Mouse (Mus musculus) kidney, embryonic 14.5 days (tissue): ENCODE data around the gene She. TPM values are rescaled to one million over a fixed set of nuclear protein-coding genes. Genes with fewer than 3 reads are reported as not detected.

Experiments used
- ATAC-seq: fragments of 200-750 bp; cut with Nextera tagmentation; 2 replicates; pipeline ENCODE4 v1.8.0; 2017; ENCODE audit warnings: moderate number of reproducible peaks, mild to moderate bottlenecking, moderate TSS enrichment, moderate library complexity; ENCODE audit not compliant: low FRiP score, low TSS enrichment
- H3K27ac ChIP-seq: fragments of 300-500 bp; sonication (generic); 2 replicates; pipeline ENCODE4 v1.5.1; 2014; ENCODE audit warnings: low read depth, mild to moderate bottlenecking, low read length, moderate library complexity, mixed read lengths
- H3K27me3 ChIP-seq: fragments of 300-500 bp; sonication (generic); 2 replicates; pipeline ENCODE4 v1.6.1; 2014; ENCODE audit warnings: mild to moderate bottlenecking, low read length; ENCODE audit not compliant: control insufficient read depth, insufficient read depth
- H3K36me3 ChIP-seq: fragments of 300-500 bp; sonication (generic); 2 replicates; pipeline ENCODE4 v1.6.1; 2014; ENCODE audit warnings: low read length, mixed read lengths; ENCODE audit not compliant: control insufficient read depth, insufficient read depth
- H3K4me1 ChIP-seq: fragments of 300-500 bp; sonication (generic); 2 replicates; pipeline ENCODE4 v1.6.1; 2014; ENCODE audit warnings: low read length, mixed read lengths; ENCODE audit not compliant: control insufficient read depth, insufficient read depth
- H3K4me2 ChIP-seq: fragments of 300-500 bp; sonication (generic); replicated peaks from 2 replicates; pipeline ENCODE4 v1.6.1; 2014; ENCODE audit warnings: low read depth, mild to moderate bottlenecking, low read length
- H3K4me3 ChIP-seq: fragments of 300-500 bp; sonication (generic); 2 replicates; pipeline ENCODE4 v1.5.1; 2014; ENCODE audit warnings: mild to moderate bottlenecking, low read length
- H3K9ac ChIP-seq: fragments of 300-500 bp; sonication (generic); 2 replicates; pipeline ENCODE4 v1.6.1; 2014; ENCODE audit warnings: low read depth, mild to moderate bottlenecking, low read length, moderate library complexity
- H3K9me3 ChIP-seq: fragments of 300-500 bp; sonication (generic); 2 replicates; pipeline ENCODE4 v1.6.1; 2016; ENCODE audit warnings: low read length; ENCODE audit not compliant: control insufficient read depth
- WGBS: fragments of 180-500 bp; shearing (Covaris S2); extraction: QIAGEN DNeasy Blood & Tissue Kit; methylation state at CpG from one replicate; pipeline ENCODE4 v1.1.7; 2014; 5-methylcytosine and 5-hydroxymethylcytosine counted together
- polyA plus RNA-seq: library from polyadenylated mRNA; unstranded; fragments of >200 nt; fragmentation: Nextera tagmentation; extraction: Ambion mirVana; gene quantifications from 2 replicates; pipeline ENCODE4 v1.2.1, GENCODE M21; 2014

Gene She
- polyA plus RNA-seq, 1 experiment from 2014 or later: 8.2 TPM

DNA sequence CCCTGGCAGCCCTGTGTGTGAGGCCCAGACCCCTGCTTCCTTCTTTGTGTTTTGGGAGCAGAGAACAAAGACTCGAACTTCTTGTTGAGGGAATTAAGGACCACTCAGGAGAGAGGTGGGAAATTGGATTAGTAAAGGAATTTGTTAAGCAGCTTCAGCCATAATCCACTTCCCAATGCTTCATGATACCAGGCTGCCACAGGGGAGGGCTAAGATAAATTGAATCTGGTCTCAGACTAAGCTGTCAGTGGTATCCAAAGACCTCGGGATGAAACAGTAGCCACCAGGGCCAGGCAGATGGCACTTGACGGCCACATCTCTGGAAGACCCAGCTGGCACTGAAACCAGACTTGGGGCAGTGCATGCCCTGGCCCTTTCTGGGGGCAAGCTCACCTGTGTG, 47.3 kb downstream of the She start:
- H3K27ac ChIP-seq: no peak overlapping the region
- no peaks in the 10 kb centered on the region for H3K27me3 ChIP-seq
- H3K4me2 ChIP-seq: no peak overlapping the region
- H3K4me1 ChIP-seq: no peaks in the 10 kb centered on the region
- 61% methylated on average over 3 of the region's 3 CpGs for WGBS
- no peak overlapping the region for H3K9ac ChIP-seq
- no peak overlapping the region for H3K4me3 ChIP-seq
- no peaks in the 10 kb centered on the region for H3K36me3 ChIP-seq
- H3K9me3 ChIP-seq: no peaks in the 10 kb centered on the region
- ATAC-seq: no peak

DNA sequence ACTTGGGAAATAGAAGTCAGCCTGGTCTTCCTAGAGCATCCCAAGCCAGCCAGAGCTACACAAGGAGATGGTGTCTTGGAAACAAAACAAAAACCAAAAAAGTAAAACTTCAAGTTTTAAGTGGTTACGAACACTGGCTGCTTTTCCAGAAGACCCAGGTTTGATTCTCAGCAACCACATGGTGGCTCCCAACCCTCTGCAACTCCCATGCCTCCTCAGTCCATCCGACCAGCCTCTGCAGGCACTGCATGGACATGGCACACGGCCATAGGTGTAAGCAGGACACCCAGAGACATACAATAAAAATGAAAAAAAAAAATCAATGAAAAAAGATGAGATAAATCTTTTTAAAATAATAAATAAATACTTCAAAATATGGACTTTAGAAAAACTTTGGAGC, 48.2 kb downstream of the She start:
- Histone ChIP-seq H3K4me1 (no peaks in the 10 kb centered on the region), H3K27ac (no peak overlapping the region), H3K4me3 (no peak overlapping the region), H3K27me3 (no peaks in the 10 kb centered on the region), H3K9ac (no peak overlapping the region), H3K4me2 (no peak overlapping the region), H3K36me3 (no peaks in the 10 kb centered on the region), H3K9me3 (no peaks in the 10 kb centered on the region)
- ATAC-seq: no peak
- 74% methylated on average over 3 of the region's 3 CpGs for WGBS

DNA sequence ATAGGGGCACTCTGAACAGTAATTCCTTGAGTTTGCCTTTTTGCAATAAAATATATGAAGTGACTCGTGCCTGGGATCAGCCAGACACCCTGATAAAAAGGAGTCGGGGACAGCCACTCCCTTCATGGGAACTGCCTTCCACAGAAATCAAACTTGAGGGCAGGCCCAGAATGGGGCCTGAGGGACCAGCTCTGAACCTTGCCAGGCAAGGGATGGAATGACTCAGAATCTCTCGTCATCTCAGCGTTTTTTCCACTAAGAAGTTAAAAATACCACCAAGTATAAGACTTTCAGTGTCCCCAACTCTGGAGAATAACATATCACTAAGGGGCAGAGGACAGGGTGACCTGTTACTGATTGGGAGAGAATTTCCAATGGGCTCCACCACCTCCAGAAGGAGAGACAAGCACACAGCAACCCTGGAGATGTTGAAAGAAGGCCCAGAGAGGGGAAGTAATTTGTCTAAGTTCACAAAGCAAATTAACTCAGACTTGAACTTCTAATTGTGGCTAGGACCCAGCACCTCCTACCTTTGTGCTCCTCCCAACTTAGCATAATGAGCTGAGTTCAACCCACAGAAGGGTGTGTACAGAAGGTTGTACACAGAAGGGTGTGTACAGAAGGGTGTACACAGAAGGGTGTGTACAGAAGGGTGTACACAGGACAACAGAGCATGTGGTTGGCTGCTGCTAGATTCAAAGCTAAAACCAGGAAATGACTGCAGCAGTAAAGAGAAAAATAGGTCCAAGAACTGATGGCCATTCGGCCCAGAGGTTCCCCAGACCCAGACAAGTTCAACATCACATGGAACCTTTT, 49.1 kb downstream of the She start:
- no peak overlapping the region for H3K27ac ChIP-seq
- H3K4me1 ChIP-seq: no peaks in the 10 kb centered on the region
- no peaks in the 10 kb centered on the region for H3K9me3 ChIP-seq
- no peak overlapping the region for H3K4me3 ChIP-seq
- H3K27me3 ChIP-seq: no peaks in the 10 kb centered on the region
- no peak for ATAC-seq
- 71% methylated on average over 5 of the region's 5 CpGs for WGBS
- no peak overlapping the region for H3K9ac ChIP-seq
- H3K36me3 ChIP-seq: no peaks in the 10 kb centered on the region
- no peak overlapping the region for H3K4me2 ChIP-seq

- no peak for ATAC-seq
- WGBS: 75% methylated on average over 8 of the region's 8 CpGs
- no peaks in the 10 kb centered on the region for H3K9me3 ChIP-seq
- no peak overlapping the region for H3K9ac ChIP-seq
- H3K36me3 ChIP-seq: no peaks in the 10 kb centered on the region
- no peak overlapping the region for H3K4me2 ChIP-seq
- no peak overlapping the region for H3K27ac ChIP-seq
- no peak overlapping the region for H3K4me3 ChIP-seq
- H3K27me3 ChIP-seq: no peaks in the 10 kb centered on the region
- H3K4me1 ChIP-seq: no peaks in the 10 kb centered on the region
These were observed 51.5 kb downstream of the She start for GRCm38 (mm10) chr3:89882556-89883181.

- H3K9me3 ChIP-seq: no peaks in the 10 kb centered on the region
- ATAC-seq: no peak
- H3K36me3 ChIP-seq: no peaks in the 10 kb centered on the region
- no peak overlapping the region for H3K4me2 ChIP-seq
- no peak overlapping the region for H3K27ac ChIP-seq
- H3K27me3 ChIP-seq: no peaks in the 10 kb centered on the region
- H3K4me3 ChIP-seq: no peak overlapping the region
- H3K9ac ChIP-seq: no peak overlapping the region
- H3K4me1 ChIP-seq: no peaks in the 10 kb centered on the region
- 77% methylated on average over 4 of the region's 4 CpGs for WGBS
These were observed 52.4 kb downstream of the She start for GRCm38 (mm10) chr3:89883582-89884041.

- no peaks in the 10 kb centered on the region for H3K4me1 ChIP-seq
- H3K4me3 ChIP-seq: no peak overlapping the region
- no peaks in the 10 kb centered on the region for H3K9me3 ChIP-seq
- no peak for ATAC-seq
- H3K27ac ChIP-seq: no peak overlapping the region
- H3K4me2 ChIP-seq: no peak overlapping the region
- H3K9ac ChIP-seq: no peak overlapping the region
- WGBS: 95% methylated on average over 11 of the region's 11 CpGs
- H3K36me3 ChIP-seq: no peaks in the 10 kb centered on the region
- no peaks in the 10 kb centered on the region for H3K27me3 ChIP-seq
These were observed 54.6 kb downstream of the She start for GRCm38 (mm10) chr3:89885766-89886165.

DNA sequence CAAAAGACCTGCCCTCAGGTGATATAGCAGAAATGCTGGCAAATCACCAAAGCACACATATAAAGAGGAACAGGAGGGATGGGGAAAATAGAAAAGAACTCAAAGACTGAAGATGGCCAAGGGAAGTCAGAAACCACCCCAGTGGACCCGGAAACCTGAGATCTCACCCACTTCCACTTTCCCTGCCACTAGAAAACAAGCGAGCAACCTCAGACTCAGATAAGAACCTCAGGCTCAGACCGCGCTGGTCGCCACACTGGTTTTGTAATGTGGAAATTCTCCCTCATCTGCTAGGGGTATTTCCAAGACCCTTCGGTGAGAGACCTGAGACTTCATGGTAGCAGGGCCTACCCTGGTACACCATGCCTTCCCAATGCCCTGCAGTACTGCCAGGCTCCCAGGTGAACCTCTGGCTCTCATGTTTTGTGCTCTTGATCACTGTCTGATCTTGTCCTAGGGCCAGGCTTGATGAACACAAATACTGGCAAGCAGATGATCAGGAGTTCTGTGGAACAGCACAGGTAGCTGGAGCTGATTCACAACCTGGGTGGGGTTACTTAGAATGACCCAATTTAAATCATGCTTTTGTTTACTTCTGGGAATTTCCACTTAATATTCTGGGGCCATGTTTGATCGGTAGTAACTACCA, 56.5 kb downstream of the She start:
- H3K27me3 ChIP-seq: no peaks in the 10 kb centered on the region
- no peak overlapping the region for H3K27ac ChIP-seq
- no peaks in the 10 kb centered on the region for H3K9me3 ChIP-seq
- no peak for ATAC-seq
- H3K36me3 ChIP-seq: no peaks in the 10 kb centered on the region
- no peak overlapping the region for H3K4me2 ChIP-seq
- H3K4me1 ChIP-seq: no peaks in the 10 kb centered on the region
- no peak overlapping the region for H3K9ac ChIP-seq
- WGBS: 92% methylated on average over 7 of the region's 7 CpGs
- no peak overlapping the region for H3K4me3 ChIP-seq

DNA sequence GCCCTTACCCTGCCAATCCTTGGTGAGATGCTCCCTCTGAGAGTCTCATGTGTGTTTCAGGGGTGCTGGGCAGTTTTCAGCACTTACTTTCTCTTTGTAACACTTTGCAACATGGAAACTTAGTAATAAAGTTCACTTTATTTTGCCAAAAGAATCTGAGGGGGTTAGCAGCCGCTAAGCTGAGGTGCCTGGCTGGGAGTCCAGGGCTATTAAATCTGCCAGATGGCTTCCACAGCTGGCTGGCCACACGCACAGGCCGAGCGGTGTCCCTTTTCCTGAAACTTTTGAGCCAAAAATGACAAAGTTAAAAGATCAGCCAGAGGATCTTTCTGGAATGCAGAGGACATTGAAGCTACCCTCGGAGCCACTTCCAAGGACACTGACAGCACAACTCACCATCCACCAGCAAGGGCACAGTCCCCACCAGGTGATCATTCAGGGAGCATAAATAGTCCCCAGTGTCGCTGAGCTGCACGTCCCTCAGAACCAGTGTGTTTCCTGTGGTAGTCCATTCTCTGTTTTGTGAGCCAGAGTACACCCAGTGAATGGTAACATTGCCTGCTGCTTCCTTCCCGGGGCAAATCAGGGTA, 58.8 kb downstream of the She start:
- Histone ChIP-seq H3K9ac (no peak overlapping the region), H3K4me1 (no peaks in the 10 kb centered on the region), H3K4me3 (no peak overlapping the region), H3K36me3 (no peaks in the 10 kb centered on the region), H3K9me3 (no peaks in the 10 kb centered on the region), H3K27me3 (no peaks in the 10 kb centered on the region), H3K27ac (no peak overlapping the region), H3K4me2 (no peak overlapping the region)
- WGBS: 17% methylated on average over 8 of the region's 8 CpGs
- ATAC-seq: no peak

GRCm38 (mm10) chr3:89891696-89892095, 60.5 kb downstream of the She start:
- H3K36me3 ChIP-seq: no peaks in the 10 kb centered on the region
- no peak overlapping the region for H3K4me2 ChIP-seq
- no peak overlapping the region for H3K9ac ChIP-seq
- H3K4me1 ChIP-seq: peaks cover 2% of the 10 kb centered on the region; the same call in 1 of the 2 replicates
- no peak overlapping the region for H3K27ac ChIP-seq
- H3K27me3 ChIP-seq: no peaks in the 10 kb centered on the region
- no peaks in the 10 kb centered on the region for H3K9me3 ChIP-seq
- no peak overlapping the region for H3K4me3 ChIP-seq
- ATAC-seq: no peak
